Mouse (Mus musculus): ENCODE measurements around the gene Samhd1. TPM values are rescaled to one million over a fixed set of nuclear protein-coding genes. Genes with fewer than 3 reads are reported as not detected.

The Samhd1 gene
- polyA plus RNA-seq, 1 experiment from 2014 or later = 14.9 TPM

DNA sequence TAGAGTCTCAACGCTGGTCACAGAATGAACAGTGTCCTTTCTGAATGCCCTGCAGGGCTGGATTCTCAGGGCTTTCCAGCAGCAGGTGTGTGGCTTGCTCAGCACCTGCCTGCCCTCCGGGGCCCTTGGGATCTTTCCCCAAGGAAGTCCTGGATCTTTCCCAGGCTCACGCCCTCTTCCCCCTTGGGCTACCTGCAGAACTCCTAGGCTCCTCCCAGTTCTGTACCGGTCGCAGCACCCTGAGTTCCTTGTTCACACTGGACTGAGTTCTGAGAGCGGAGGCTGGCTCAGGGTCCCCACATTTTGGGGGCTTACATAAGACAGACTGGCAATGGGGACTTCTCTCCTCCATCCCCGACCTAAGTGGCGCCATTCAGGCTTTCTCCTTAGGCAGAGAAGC is 75.9 kb downstream of the Samhd1 start:
- H3K9me3 ChIP-seq (replicated peaks; ENCODE audit: control insufficient read depth, low read length) = no peaks in the 10 kb centered on the region
- ATAC-seq (ENCODE audit: low read depth) = no peak
- H3K4me1 ChIP-seq (ENCODE audit: control insufficient read depth, low read depth, low read length) = no peaks in the 10 kb centered on the region; the same call in 1 of the 2 replicates
- WGBS (ENCODE audit: insufficient replicate concordance) = 69% methylated on average over 8 of the region's 8 CpGs
- no peak overlapping the region for H3K27ac ChIP-seq (ENCODE audit: low read length)
- no peak overlapping the region for H3K4me2 ChIP-seq (ENCODE audit: low read depth, low read length)
- H3K9ac ChIP-seq (ENCODE audit: low read depth, low read length) = no peak overlapping the region
- H3K36me3 ChIP-seq (ENCODE audit: control insufficient read depth, insufficient read depth) = no peaks in the 10 kb centered on the region
- H3K4me3 ChIP-seq (ENCODE audit: low read depth, low read length) = no peak overlapping the region
- H3K27me3 ChIP-seq (ENCODE audit: control insufficient read depth, insufficient read depth, low read depth, low read length) = no peaks in the 10 kb centered on the region

DNA sequence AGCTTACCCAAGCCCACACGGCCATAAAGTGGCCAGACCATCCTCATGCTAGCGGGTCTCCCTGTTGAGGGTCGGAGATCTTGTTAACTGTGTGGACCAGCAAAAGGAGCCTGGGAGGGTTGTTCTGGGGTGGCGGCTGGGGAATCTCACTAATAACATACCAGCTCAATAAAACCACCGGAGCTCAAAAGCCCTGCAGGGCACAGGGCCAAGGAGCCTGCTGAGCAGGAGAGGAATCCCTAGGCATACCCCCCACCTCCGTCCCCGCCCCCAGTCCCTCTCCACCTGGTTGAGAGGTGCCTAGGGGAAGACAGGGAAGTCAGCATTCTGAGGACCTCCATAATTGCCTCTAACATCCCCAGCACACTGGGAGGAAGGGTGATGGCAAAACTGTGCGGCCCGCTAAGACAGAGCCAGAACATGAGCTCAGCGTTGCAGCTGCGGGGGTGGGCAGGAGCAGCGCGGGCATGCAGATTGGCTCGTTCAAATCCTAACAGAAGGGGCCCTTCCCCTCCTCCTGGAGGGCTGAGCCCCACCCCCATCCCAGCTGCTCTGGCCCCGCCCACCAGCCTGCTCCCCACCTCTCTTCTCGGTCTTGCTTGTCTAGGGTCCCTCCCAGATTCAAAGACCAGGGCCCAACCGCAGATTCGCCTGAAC is 76.6 kb downstream of the Samhd1 start:
- WGBS (ENCODE audit: insufficient replicate concordance) = 36% methylated on average over 17 of the region's 18 CpGs
- H3K27ac ChIP-seq (ENCODE audit: low read length) = no peak overlapping the region

DNA sequence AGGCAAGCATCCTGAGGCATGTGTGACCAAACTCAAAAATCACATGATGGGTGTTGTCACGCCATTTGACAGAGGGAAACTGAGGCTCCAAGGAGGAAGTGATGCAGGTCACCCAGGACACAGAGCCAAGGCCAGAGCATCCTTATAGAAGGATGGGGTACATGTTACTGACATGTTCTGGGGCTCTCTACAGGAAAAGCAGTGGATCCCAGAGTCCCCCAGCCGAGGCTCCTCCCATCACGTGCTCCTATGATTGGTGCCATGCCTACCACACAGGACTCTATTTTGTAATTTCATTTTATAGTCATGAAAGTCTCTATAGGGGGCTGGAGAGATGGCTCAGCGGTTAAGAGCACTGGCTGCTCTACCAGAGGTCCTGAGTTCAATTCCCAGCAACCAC is 77.3 kb downstream of the Samhd1 start:
- no peak overlapping the region for H3K27ac ChIP-seq (ENCODE audit: low read length)
- no peaks in the 10 kb centered on the region for H3K36me3 ChIP-seq (ENCODE audit: control insufficient read depth, insufficient read depth)
- no peak overlapping the region for H3K4me3 ChIP-seq (ENCODE audit: low read depth, low read length)
- no peak overlapping the region for H3K9ac ChIP-seq (ENCODE audit: low read depth, low read length)
- ATAC-seq (ENCODE audit: low read depth) = no peak
- WGBS (ENCODE audit: insufficient replicate concordance) = 69% methylated on average over 4 of the region's 4 CpGs
- H3K4me2 ChIP-seq (ENCODE audit: low read depth, low read length) = no peak overlapping the region
- H3K4me1 ChIP-seq (ENCODE audit: control insufficient read depth, low read depth, low read length) = no peaks in the 10 kb centered on the region; the same call in 1 of the 2 replicates
- no peaks in the 10 kb centered on the region for H3K27me3 ChIP-seq (ENCODE audit: control insufficient read depth, insufficient read depth, low read depth, low read length)
- H3K9me3 ChIP-seq (replicated peaks; ENCODE audit: control insufficient read depth, low read length) = no peaks in the 10 kb centered on the region

More for the DNA sequence above, 76.6 kb downstream of the Samhd1 start:
- H3K27me3 ChIP-seq (ENCODE audit: control insufficient read depth, insufficient read depth, low read depth, low read length) = no peaks in the 10 kb centered on the region
- H3K4me1 ChIP-seq (ENCODE audit: control insufficient read depth, low read depth, low read length) = no peaks in the 10 kb centered on the region; the same call in 1 of the 2 replicates
- 0 out of 2 replicates have a peak, but pooled peaks have one; percentile 27 for ATAC-seq (ENCODE audit: low read depth)
- no peak overlapping the region for H3K4me2 ChIP-seq (ENCODE audit: low read depth, low read length)
- H3K36me3 ChIP-seq (ENCODE audit: control insufficient read depth, insufficient read depth) = no peaks in the 10 kb centered on the region
- no peak overlapping the region for H3K4me3 ChIP-seq (ENCODE audit: low read depth, low read length)
- no peak overlapping the region for H3K9ac ChIP-seq (ENCODE audit: low read depth, low read length)
- H3K9me3 ChIP-seq (replicated peaks; ENCODE audit: control insufficient read depth, low read length) = no peaks in the 10 kb centered on the region

DNA sequence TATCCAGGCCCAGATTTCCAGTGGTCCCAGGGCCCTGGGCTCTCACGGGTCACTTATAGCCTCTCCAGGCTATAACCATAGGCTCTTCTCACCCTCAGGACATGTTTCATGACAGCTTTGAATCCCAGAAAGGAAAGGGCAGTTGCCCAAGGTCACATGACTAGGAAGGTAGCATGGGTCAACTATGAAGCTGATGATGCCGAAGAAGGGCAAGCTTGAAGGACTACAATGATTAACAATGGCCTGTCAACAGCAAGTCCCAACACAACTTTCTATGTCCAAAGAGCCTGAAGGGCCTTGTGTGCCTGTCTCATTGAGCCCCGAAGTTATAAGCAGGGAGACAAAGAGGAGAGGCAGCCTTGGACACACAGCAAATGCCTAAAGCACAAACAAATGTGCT is 77.9 kb downstream of the Samhd1 start:
- Histone ChIP-seq H3K36me3 (ENCODE audit: control insufficient read depth, insufficient read depth) (no peaks in the 10 kb centered on the region), H3K4me2 (ENCODE audit: low read depth, low read length) (no peak overlapping the region), H3K4me3 (ENCODE audit: low read depth, low read length) (no peak overlapping the region), H3K4me1 (ENCODE audit: control insufficient read depth, low read depth, low read length) (no peaks in the 10 kb centered on the region; the same call in 1 of the 2 replicates), H3K9ac (ENCODE audit: low read depth, low read length) (no peak overlapping the region), H3K27me3 (ENCODE audit: control insufficient read depth, insufficient read depth, low read depth, low read length) (no peaks in the 10 kb centered on the region), H3K27ac (ENCODE audit: low read length) (no peak overlapping the region), H3K9me3 (replicated peaks; ENCODE audit: control insufficient read depth, low read length) (no peaks in the 10 kb centered on the region)
- ATAC-seq (ENCODE audit: low read depth) = no peak
- WGBS (ENCODE audit: insufficient replicate concordance) = 60% methylated on average over 3 of the region's 3 CpGs

DNA sequence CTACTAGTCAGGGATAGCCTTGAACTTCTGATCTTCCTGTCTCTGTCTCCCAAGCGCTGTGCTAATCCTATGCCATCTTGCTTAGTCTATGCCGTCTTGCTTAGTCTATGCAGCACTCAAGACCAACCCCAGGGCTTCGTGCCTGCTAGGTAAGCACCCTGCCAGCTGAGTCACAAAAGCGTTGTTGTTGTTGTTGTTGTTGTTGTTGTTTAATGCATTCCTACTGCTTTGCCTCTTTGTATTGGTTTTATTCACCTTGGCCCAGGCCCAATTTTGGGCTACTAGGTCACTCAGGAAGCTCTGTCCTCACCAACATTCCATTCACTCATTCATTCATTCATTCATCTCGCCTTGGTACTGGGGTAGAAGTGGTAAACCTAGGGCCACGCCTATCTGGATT is 79.3 kb downstream of the Samhd1 start:
- H3K27me3 ChIP-seq (ENCODE audit: control insufficient read depth, insufficient read depth, low read depth, low read length) = no peaks in the 10 kb centered on the region
- H3K9ac ChIP-seq (ENCODE audit: low read depth, low read length) = no peak overlapping the region

DNA sequence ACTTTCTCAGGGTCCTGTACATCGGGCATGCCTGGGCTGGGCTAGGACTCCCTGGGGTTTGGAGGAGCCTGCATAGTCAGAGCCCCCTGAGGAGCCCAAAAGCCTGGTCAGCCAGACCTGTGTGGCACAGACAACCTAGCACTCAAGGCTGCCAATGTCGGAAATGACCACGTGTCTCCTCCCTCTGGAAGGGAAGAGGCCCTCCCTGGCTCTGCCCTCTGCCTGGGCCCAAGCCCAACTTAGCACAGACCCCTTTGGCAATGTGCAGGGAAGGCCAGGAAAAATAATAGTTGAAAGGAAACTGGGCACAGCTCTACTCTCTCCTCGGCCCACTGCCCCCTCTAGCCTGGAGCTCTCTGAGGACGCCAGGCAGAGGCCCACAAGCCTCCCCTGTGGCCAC is 80.2 kb downstream of the Samhd1 start:
- Histone ChIP-seq H3K9ac (ENCODE audit: low read depth, low read length) (no peak overlapping the region), H3K9me3 (replicated peaks; ENCODE audit: control insufficient read depth, low read length) (no peaks in the 10 kb centered on the region), H3K36me3 (ENCODE audit: control insufficient read depth, insufficient read depth) (no peaks in the 10 kb centered on the region), H3K27me3 (ENCODE audit: control insufficient read depth, insufficient read depth, low read depth, low read length) (no peaks in the 10 kb centered on the region), H3K4me2 (ENCODE audit: low read depth, low read length) (no peak overlapping the region), H3K4me3 (ENCODE audit: low read depth, low read length) (no peak overlapping the region), H3K27ac (ENCODE audit: low read length) (no peak overlapping the region), H3K4me1 (ENCODE audit: control insufficient read depth, low read depth, low read length) (no peaks in the 10 kb centered on the region; the same call in 1 of the 2 replicates)
- no peak for ATAC-seq (ENCODE audit: low read depth)
- 58% methylated on average over 5 of the region's 5 CpGs for WGBS (ENCODE audit: insufficient replicate concordance)

More for the DNA sequence above, 79.3 kb downstream of the Samhd1 start:
- no peak overlapping the region for H3K4me3 ChIP-seq (ENCODE audit: low read depth, low read length)
- H3K36me3 ChIP-seq (ENCODE audit: control insufficient read depth, insufficient read depth) = no peaks in the 10 kb centered on the region
- H3K4me1 ChIP-seq (ENCODE audit: control insufficient read depth, low read depth, low read length) = no peaks in the 10 kb centered on the region; the same call in 1 of the 2 replicates
- ATAC-seq (ENCODE audit: low read depth) = no peak
- no peaks in the 10 kb centered on the region for H3K9me3 ChIP-seq (replicated peaks; ENCODE audit: control insufficient read depth, low read length)
- no peak overlapping the region for H3K27ac ChIP-seq (ENCODE audit: low read length)
- 70% methylated on average over 6 of the region's 6 CpGs for WGBS (ENCODE audit: insufficient replicate concordance)
- no peak overlapping the region for H3K4me2 ChIP-seq (ENCODE audit: low read depth, low read length)

DNA sequence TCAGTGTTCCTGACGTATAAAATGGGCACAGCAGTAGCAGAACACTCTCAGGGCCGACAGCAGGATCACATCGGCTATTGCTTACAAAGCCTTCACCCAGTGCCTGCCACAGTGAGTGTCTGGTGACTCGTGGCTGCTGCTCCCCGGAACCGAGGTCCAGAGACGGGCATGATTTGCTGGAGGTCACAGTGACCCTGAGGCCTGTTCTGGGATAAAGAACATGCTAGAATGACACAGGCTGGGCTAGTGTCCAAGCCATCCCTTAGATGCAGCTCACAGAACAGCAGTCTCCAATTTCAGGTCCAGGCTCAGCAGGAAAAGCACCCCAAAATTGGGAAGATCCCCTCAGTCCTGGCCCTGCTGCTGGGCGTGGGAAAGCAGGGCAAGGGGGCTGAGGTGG is 80.8 kb downstream of the Samhd1 start:
- WGBS (ENCODE audit: insufficient replicate concordance) = 56% methylated on average over 8 of the region's 8 CpGs
- Histone ChIP-seq H3K36me3 (ENCODE audit: control insufficient read depth, insufficient read depth) (no peaks in the 10 kb centered on the region), H3K9me3 (replicated peaks; ENCODE audit: control insufficient read depth, low read length) (no peaks in the 10 kb centered on the region), H3K27me3 (ENCODE audit: control insufficient read depth, insufficient read depth, low read depth, low read length) (no peaks in the 10 kb centered on the region), H3K27ac (ENCODE audit: low read length) (no peak overlapping the region), H3K4me1 (ENCODE audit: control insufficient read depth, low read depth, low read length) (no peaks in the 10 kb centered on the region; the same call in 1 of the 2 replicates), H3K9ac (ENCODE audit: low read depth, low read length) (no peak overlapping the region), H3K4me2 (ENCODE audit: low read depth, low read length) (no peak overlapping the region), H3K4me3 (ENCODE audit: low read depth, low read length) (no peak overlapping the region)
- no peak for ATAC-seq (ENCODE audit: low read depth)

DNA sequence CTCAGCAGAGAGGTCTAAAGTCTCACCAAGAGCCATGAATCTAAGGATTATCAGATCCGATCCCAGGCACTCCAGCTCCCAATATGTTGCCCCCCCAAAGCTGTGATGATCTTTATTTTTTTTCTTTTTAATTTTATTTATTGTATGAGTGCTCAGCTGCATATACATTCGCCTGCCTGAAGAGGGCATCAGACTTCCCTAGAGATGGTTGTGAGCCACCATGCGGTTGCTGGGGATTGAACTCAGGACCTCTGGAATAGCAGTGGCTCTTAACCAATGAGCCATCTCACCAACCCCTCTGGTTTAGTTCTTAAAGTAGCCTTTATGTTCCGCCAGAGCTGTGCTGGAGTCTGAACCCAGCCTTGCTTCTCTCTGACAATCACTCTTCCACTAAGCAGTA is 81.3 kb downstream of the Samhd1 start:
- Histone ChIP-seq H3K4me2 (ENCODE audit: low read depth, low read length) (no peak overlapping the region), H3K27me3 (ENCODE audit: control insufficient read depth, insufficient read depth, low read depth, low read length) (no peaks in the 10 kb centered on the region), H3K36me3 (ENCODE audit: control insufficient read depth, insufficient read depth) (no peaks in the 10 kb centered on the region), H3K4me1 (ENCODE audit: control insufficient read depth, low read depth, low read length) (no peaks in the 10 kb centered on the region; the same call in 1 of the 2 replicates), H3K9ac (ENCODE audit: low read depth, low read length) (no peak overlapping the region), H3K27ac (ENCODE audit: low read length) (no peak overlapping the region), H3K9me3 (replicated peaks; ENCODE audit: control insufficient read depth, low read length) (no peaks in the 10 kb centered on the region), H3K4me3 (ENCODE audit: low read depth, low read length) (no peak overlapping the region)
- ATAC-seq (ENCODE audit: low read depth) = no peak
- WGBS (ENCODE audit: insufficient replicate concordance) = 53% methylated on average over 4 of the region's 4 CpGs

DNA sequence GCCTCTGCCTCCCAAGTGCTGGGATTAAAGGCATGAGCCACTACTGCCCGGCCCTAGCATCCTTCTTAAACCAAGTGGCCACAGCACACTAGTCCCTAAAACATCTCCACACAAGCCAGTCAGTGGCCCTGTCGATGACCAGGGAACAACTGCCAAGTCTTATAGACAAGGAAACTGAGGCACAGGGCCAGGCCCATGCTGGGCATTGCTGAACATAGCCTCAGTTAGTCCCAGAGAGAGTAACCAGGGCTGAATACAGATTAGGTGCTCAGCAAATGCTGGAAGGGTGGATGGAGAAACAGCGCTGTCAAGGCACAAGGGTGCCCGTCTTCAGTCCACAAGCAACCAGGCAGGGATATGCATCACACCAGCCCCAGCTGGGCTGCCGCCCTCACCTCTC is 81.9 kb downstream of the Samhd1 start:
- no peak overlapping the region for H3K4me3 ChIP-seq (ENCODE audit: low read depth, low read length)
- ATAC-seq (ENCODE audit: low read depth) = no peak
- H3K4me1 ChIP-seq (ENCODE audit: control insufficient read depth, low read depth, low read length) = no peaks in the 10 kb centered on the region
- 78% methylated on average over 5 of the region's 5 CpGs for WGBS (ENCODE audit: insufficient replicate concordance)
- H3K36me3 ChIP-seq (ENCODE audit: control insufficient read depth, insufficient read depth) = no peaks in the 10 kb centered on the region
- H3K27me3 ChIP-seq (ENCODE audit: control insufficient read depth, insufficient read depth, low read depth, low read length) = no peaks in the 10 kb centered on the region
- no peak overlapping the region for H3K9ac ChIP-seq (ENCODE audit: low read depth, low read length)
- H3K27ac ChIP-seq (ENCODE audit: low read length) = no peak overlapping the region
- no peak overlapping the region for H3K4me2 ChIP-seq (ENCODE audit: low read depth, low read length)
- H3K9me3 ChIP-seq (replicated peaks; ENCODE audit: control insufficient read depth, low read length) = no peaks in the 10 kb centered on the region
